Mouse (Mus musculus) liver, embryonic 14.5 days (tissue): ENCODE data around the gene Cops4. TPM values are rescaled to one million over a fixed set of nuclear protein-coding genes. Genes with fewer than 3 reads are reported as not detected.

Experiments
- ATAC-seq: fragments of 200-750 bp; cut with Nextera tagmentation; 2 replicates; pipeline ENCODE4 v1.8.0; 2017; ENCODE audit warnings: moderate number of reproducible peaks, mild to moderate bottlenecking, moderate library complexity; ENCODE audit not compliant: insufficient read depth
- DNase-seq, 3 experiments: peaks; one replicate each; pipeline ENCODE4 v3.0.0-alpha.2; 2012 to 2013; ENCODE audit warnings: low read depth in 3 of 3, low spot score in 3 of 3
- H3K27ac ChIP-seq: fragments of 300-500 bp; sonication (generic); 2 replicates; pipeline ENCODE4 v1.5.1; 2014; ENCODE audit warnings: moderate library complexity, mild to moderate bottlenecking, control low read depth, inconsistent platforms
- H3K27me3 ChIP-seq: fragments of 300-500 bp; sonication (generic); 2 replicates; pipeline ENCODE4 v1.6.1; 2014; ENCODE audit warnings: mild to moderate bottlenecking, low read length, moderate library complexity; ENCODE audit not compliant: control insufficient read depth, insufficient read depth
- H3K36me3 ChIP-seq: fragments of 300-500 bp; sonication (generic); replicated peaks from 2 replicates; pipeline ENCODE4 v1.6.1; 2014; ENCODE audit warnings: low read depth; ENCODE audit not compliant: control insufficient read depth, insufficient read depth
- H3K4me1 ChIP-seq, 2 experiments: fragments of 200-500 bp in 1 of 2; fragments of 300-500 bp in 1 of 2; sonication (generic) in 1 of 2; replicated peaks; 2 replicates each; pipeline ENCODE4 v1.6.1; 2012 to 2014; ENCODE audit warnings: antibody characterized with exemption in 1 of 2, inconsistent platforms in 1 of 2, low read length in 1 of 2; ENCODE audit not compliant: control insufficient read depth in 2 of 2, insufficient read depth in 2 of 2
- H3K4me2 ChIP-seq: fragments of 300-500 bp; sonication (generic); 2 replicates; pipeline ENCODE4 v1.6.1; 2014; ENCODE audit warnings: low read depth, mild to moderate bottlenecking, control low read depth, moderate library complexity
- H3K4me3 ChIP-seq, 2 experiments: fragments of 200-500 bp in 1 of 2; fragments of 300-500 bp in 1 of 2; sonication (generic) in 1 of 2; 2 replicates each; pipeline ENCODE4 v1.5.1; 2012 to 2014; ENCODE audit warnings: low read depth in 2 of 2, low read length in 2 of 2, mild to moderate bottlenecking in 2 of 2, control low read depth in 1 of 2, inconsistent platforms in 1 of 2, moderate library complexity in 1 of 2; ENCODE audit not compliant: insufficient read depth in 1 of 2
- H3K9ac ChIP-seq: fragments of 300-500 bp; sonication (generic); replicated peaks from 2 replicates; pipeline ENCODE4 v1.6.1; 2014; ENCODE audit warnings: mild to moderate bottlenecking, control low read depth, moderate library complexity
- H3K9me3 ChIP-seq: fragments of 300-500 bp; sonication (generic); 2 replicates; pipeline ENCODE4 v1.6.1; 2016; ENCODE audit warnings: low read length, mixed read lengths; ENCODE audit not compliant: control insufficient read depth
- CTCF ChIP-seq: IDR thresholded peaks from 2 replicates; pipeline ENCODE4 v1.5.1; 2016; ENCODE audit warnings: antibody characterized with exemption, low read depth, control low read depth
- EP300 ChIP-seq: IDR thresholded peaks from 2 replicates; pipeline ENCODE4 v1.6.1; 2016; ENCODE audit warnings: antibody characterized with exemption, low read depth
- WGBS: fragments of 180-500 bp; shearing (Covaris S2); extraction: QIAGEN DNeasy Blood & Tissue Kit; methylation state at CpG from one replicate; pipeline ENCODE4 v1.1.7; 2014; ENCODE audit not compliant: insufficient replicate concordance; 5-methylcytosine and 5-hydroxymethylcytosine counted together
- polyA plus RNA-seq, 2 experiments: library from polyadenylated mRNA; depleted of rRNA in 1 of 2; stranded (reverse) in 1 of 2; unstranded in 1 of 2; fragments of >200 nt; fragmentation: Nextera tagmentation in 1 of 2; extraction: Ambion mirVana in 1 of 2; gene quantifications; 2 replicates each; pipeline versions ENCODE4 v1.2.1 to v1.2.3; 2012 to 2014

Cops4 gene
- polyA plus RNA-seq, 2 experiments = 28.2 to 70.9 TPM

DNA sequence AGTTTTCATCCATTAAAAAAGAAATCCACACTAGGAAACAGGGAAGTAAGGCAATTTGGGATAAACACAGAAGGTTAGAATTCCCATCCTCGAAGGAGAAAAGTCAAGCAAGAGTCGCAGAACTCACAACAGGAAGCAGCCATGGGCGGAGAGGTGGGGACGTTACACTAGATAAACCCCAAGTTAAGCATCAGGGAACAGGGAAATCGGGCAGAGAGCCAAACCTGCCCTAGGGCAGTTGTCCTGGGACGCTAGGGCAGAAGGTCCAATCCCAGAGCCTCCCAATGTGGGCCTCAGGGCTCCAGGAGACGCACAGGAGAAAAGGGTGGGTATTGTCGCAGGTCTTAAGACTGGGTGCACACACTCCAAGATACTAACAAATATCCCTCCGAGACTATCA is 39.4 kb downstream of the Cops4 start:
- no peak for TF ChIP-seq EP300
- TF ChIP-seq CTCF = no peak
- Histone ChIP-seq H3K9me3 (no peaks in the 10 kb centered on the region), H3K27ac (no peak overlapping the region), H3K4me1 (no peaks in the 10 kb centered on the region), H3K27me3 (no peaks in the 10 kb centered on the region), H3K36me3 (no peaks in the 10 kb centered on the region), H3K4me2 (no peak overlapping the region), H3K9ac (no peak overlapping the region), H3K4me3 (no peak overlapping the region)
- ATAC-seq (no peak), DNase-seq (no peak)
- 34% methylated on average over 9 of the region's 9 CpGs for WGBS

DNA sequence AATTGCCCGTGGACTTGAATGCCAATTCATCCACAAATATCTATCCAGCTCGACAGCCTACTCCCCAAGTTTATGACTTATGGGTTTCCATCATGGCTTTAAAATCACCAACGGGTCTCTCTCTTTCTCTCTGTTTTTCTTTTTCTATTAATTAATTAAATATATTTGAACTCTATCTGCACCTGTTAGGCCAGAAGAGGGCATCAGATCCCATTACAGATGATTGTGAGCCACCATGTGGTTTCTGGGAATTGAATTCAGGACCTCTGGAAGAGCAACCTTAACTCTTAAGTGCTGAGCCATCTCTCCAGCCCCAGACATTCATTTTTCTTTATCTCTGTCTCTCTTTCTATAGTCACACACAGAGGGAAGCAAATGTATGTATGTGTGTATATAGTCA is 40.7 kb downstream of the Cops4 start:
- no peaks in the 10 kb centered on the region for H3K36me3 ChIP-seq
- H3K27ac ChIP-seq = no peak overlapping the region
- H3K4me1 ChIP-seq = no peaks in the 10 kb centered on the region
- no peak overlapping the region for H3K4me2 ChIP-seq
- no peak overlapping the region for H3K9ac ChIP-seq
- no peak overlapping the region for H3K4me3 ChIP-seq
- ATAC-seq (no peak), DNase-seq (no peak)
- no peaks in the 10 kb centered on the region for H3K9me3 ChIP-seq
- TF ChIP-seq CTCF (no peak), EP300 (no peak)
- no peaks in the 10 kb centered on the region for H3K27me3 ChIP-seq
- 55% methylated on average over 3 of the region's 3 CpGs for WGBS

DNA sequence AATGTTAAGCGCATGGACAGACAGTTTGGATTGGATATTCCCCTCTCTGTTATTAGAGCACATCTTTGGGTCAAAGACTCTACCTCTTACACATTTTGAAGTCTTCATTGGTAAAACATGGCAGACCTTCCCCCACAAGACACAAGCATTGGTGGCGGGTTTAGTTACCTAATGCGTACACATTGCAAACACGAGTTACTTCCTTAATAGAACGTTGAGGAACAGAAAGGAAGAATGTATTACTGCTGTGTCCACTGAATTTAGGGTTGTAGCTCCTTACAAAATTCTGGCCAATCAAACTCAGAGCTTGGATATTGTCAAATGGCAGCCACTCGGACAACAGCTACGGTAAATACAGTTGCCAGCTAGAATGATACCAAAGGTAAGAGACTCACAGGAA is 41.2 kb downstream of the Cops4 start:
- no peak for DNase-seq
- no peak overlapping the region for H3K4me2 ChIP-seq
- H3K9me3 ChIP-seq = no peaks in the 10 kb centered on the region
- TF ChIP-seq EP300 (no peak), CTCF (no peak)
- H3K9ac ChIP-seq = no peak overlapping the region
- 76% methylated on average over 7 of the region's 7 CpGs for WGBS
- H3K4me3 ChIP-seq = no peak overlapping the region
- no peaks in the 10 kb centered on the region for H3K36me3 ChIP-seq
- H3K4me1 ChIP-seq = no peaks in the 10 kb centered on the region
- H3K27ac ChIP-seq = no peak overlapping the region
- H3K27me3 ChIP-seq = no peaks in the 10 kb centered on the region
- ATAC-seq = no peak

DNA sequence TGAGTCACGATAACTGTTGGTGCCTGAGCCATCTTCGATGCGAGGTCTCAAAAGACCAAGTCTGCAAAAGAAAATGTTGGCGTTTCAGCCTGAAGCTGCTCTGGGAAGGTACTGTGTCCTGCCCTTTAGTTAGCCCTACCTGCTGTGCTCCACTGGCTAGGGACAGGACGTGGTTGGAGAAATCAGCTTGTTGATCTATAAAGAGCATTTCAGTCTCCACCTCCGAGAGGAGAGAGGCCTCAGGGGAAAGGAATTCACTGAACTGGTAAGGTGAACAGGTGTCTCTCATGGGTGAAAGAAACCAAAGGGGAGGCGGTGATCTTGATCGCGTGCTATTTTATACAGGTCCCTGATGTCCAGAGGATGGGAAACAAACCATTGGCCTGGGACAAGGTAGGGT is 44.6 kb downstream of the Cops4 start:
- Histone ChIP-seq H3K9me3 (no peaks in the 10 kb centered on the region), H3K4me2 (no peak overlapping the region), H3K27ac (no peak overlapping the region), H3K36me3 (no peaks in the 10 kb centered on the region), H3K4me1 (peaks cover 0 to 8% of the 10 kb centered on the region in 2 experiments; a peak in 1 of 4 replicates), H3K9ac (no peak overlapping the region), H3K4me3 (no peak overlapping the region), H3K27me3 (no peaks in the 10 kb centered on the region)
- 64% methylated on average over 9 of the region's 9 CpGs for WGBS
- no peak for DNase-seq
- ATAC-seq = no peak
- no peak for TF ChIP-seq EP300
- TF ChIP-seq CTCF = no peak

DNA sequence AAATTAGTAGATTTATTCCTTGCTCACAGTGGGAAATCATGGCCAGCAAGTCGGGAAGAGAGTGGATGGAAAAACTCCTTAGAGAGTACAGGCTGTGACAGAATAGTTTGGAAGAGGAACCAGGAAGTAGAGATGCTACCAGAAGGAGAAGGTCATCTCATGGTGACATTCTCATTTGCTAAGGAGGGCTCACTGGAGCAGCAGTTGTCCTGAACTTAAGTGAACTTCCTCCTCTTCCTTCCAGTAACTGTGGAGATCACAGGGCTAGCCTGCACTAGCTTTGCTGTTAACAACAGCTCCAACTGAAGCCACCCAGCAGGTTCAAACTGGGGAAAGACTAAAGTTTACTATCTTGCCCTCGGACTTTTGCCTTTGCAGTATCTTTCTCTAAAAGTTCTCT is 48.7 kb downstream of the Cops4 start:
- Histone ChIP-seq H3K4me3 (no peak overlapping the region), H3K9me3 (no peaks in the 10 kb centered on the region), H3K27me3 (peaks cover 3% of the 10 kb centered on the region; the same call in 1 of the 2 replicates), H3K27ac (no peak overlapping the region), H3K36me3 (no peaks in the 10 kb centered on the region), H3K4me1 (peaks cover 2 to 12% of the 10 kb centered on the region in 2 experiments; a peak in 2 of 4 replicates), H3K9ac (no peak overlapping the region), H3K4me2 (no peak overlapping the region)
- 35% methylated on average over 2 of the region's 2 CpGs for WGBS
- TF ChIP-seq EP300 (no peak), CTCF (no peak)
- DNase-seq (no peak), ATAC-seq (no peak)
